Mouse (Mus musculus) myocyte (in vitro differentiated cells): ENCODE measurements around the gene Ocel1.

ENCODE experiments used
- CEBPB ChIP-seq: IDR thresholded peaks from 2 replicates; pipeline ENCODE4 v1.6.1; 2011; ENCODE audit warnings: mild to moderate bottlenecking, moderate library complexity; ENCODE audit not compliant: poor library complexity, insufficient read depth, severe bottlenecking
- E2F4 ChIP-seq: IDR thresholded peaks from one replicate; pipeline ENCODE4 v1.6.1; 2011; ENCODE audit warnings: mild to moderate bottlenecking, control low read depth, moderate library complexity; ENCODE audit not compliant: insufficient read depth
- MAX ChIP-seq: IDR thresholded peaks from one replicate; pipeline ENCODE4 v1.6.1; 2011; ENCODE audit warnings: low read depth, mild to moderate bottlenecking, control low read depth
- MYOG ChIP-seq, 3 experiments: IDR thresholded peaks; one replicate each; pipeline ENCODE4 v1.6.1; 2011; ENCODE audit warnings: control low read depth in 2 of 3, low read depth in 2 of 3, mild to moderate bottlenecking in 2 of 3; ENCODE audit not compliant: insufficient read length in 2 of 3, control insufficient read depth in 1 of 3, insufficient read depth in 1 of 3
- POLR2A ChIP-seq: IDR thresholded peaks from one replicate; pipeline ENCODE4 v1.6.1; 2011; ENCODE audit warnings: low read depth, mild to moderate bottlenecking, control low read depth, moderate library complexity; ENCODE audit not compliant: insufficient read length
- POLR2AphosphoS2 ChIP-seq: IDR thresholded peaks from one replicate; pipeline ENCODE4 v1.6.1; 2011; ENCODE audit warnings: low read depth, control low read depth; ENCODE audit not compliant: insufficient read length
- REST ChIP-seq: IDR thresholded peaks from one replicate; pipeline ENCODE4 v1.6.1; 2011; ENCODE audit warnings: mild to moderate bottlenecking, control low read depth, moderate library complexity; ENCODE audit not compliant: insufficient read depth, insufficient read length
- TCF12 ChIP-seq: IDR thresholded peaks from one replicate; pipeline ENCODE4 v1.6.1; 2011; ENCODE audit warnings: mild to moderate bottlenecking, control low read depth; ENCODE audit not compliant: poor library complexity, insufficient read depth, severe bottlenecking
- TCF3 ChIP-seq: IDR thresholded peaks from one replicate; pipeline ENCODE4 v1.6.1; 2011; ENCODE audit warnings: low read depth, control low read depth; ENCODE audit not compliant: insufficient read length
- USF1 ChIP-seq: IDR thresholded peaks from one replicate; pipeline ENCODE4 v1.6.1; 2011; ENCODE audit warnings: low read depth, mild to moderate bottlenecking, control low read depth, moderate library complexity

GRCm38 (mm10) chr8:71394481-71394880 lies 23.4 kb downstream of the Ocel1 start:
- TF ChIP-seq POLR2A, result no peak
- no peak for TF ChIP-seq MAX
- no peak for TF ChIP-seq USF1
- TF ChIP-seq TCF12, result no peak
- no peak for TF ChIP-seq POLR2AphosphoS2
- TF ChIP-seq CEBPB, result no peak
- TF ChIP-seq E2F4, result no peak
- TF ChIP-seq MYOG (IDR thresholded peaks at IDR 0.05; ENCODE audit: control insufficient read depth in 1 of 3, insufficient read depth in 1 of 3, insufficient read length in 2 of 3, low read depth in 2 of 3), result no peak
- no peak for TF ChIP-seq TCF3
- no peak for TF ChIP-seq REST
